Mouse (Mus musculus) midbrain, embryonic 10.5 days (tissue): ENCODE measurements at regions not wholly inside any gene's neighbourhood (a gene's known extent, or its start where the extent isn't known, plus 50 kb on each side); places are given as distances from the start of the nearest gene placed in this dataset.

ENCODE experiments used
- DNase-seq: peaks from one replicate; pipeline ENCODE4 v3.0.0-alpha.2; 2017; ENCODE audit warnings: low spot score
- H3K27ac ChIP-seq: fragments of 300-500 bp; sonication (generic); replicated peaks from 2 replicates; pipeline ENCODE4 v1.5.1; 2016; ENCODE audit warnings: mild to moderate bottlenecking
- H3K27me3 ChIP-seq: fragments of 300-500 bp; sonication (generic); 2 replicates; pipeline ENCODE4 v1.6.1; 2016; ENCODE audit warnings: low read depth, mild to moderate bottlenecking; ENCODE audit not compliant: poor library complexity, severe bottlenecking
- H3K36me3 ChIP-seq: fragments of 300-500 bp; sonication (generic); 2 replicates; pipeline ENCODE4 v1.6.1; 2016; ENCODE audit warnings: mild to moderate bottlenecking, moderate library complexity
- H3K4me1 ChIP-seq: fragments of 300-500 bp; sonication (generic); 2 replicates; pipeline ENCODE4 v1.6.1; 2016
- H3K4me3 ChIP-seq: fragments of 300-500 bp; sonication (generic); 2 replicates; pipeline ENCODE4 v1.5.1; 2016; ENCODE audit warnings: mild to moderate bottlenecking, moderate library complexity
- H3K9me3 ChIP-seq: fragments of 300-500 bp; sonication (generic); replicated peaks from 2 replicates; pipeline ENCODE4 v1.6.1; 2016; ENCODE audit warnings: mild to moderate bottlenecking
- WGBS: fragments of 180-500 bp; shearing (Covaris S2); methylation state at CpG from one replicate; pipeline ENCODE4 v1.1.7; 2016; 5-methylcytosine and 5-hydroxymethylcytosine counted together

DNA sequence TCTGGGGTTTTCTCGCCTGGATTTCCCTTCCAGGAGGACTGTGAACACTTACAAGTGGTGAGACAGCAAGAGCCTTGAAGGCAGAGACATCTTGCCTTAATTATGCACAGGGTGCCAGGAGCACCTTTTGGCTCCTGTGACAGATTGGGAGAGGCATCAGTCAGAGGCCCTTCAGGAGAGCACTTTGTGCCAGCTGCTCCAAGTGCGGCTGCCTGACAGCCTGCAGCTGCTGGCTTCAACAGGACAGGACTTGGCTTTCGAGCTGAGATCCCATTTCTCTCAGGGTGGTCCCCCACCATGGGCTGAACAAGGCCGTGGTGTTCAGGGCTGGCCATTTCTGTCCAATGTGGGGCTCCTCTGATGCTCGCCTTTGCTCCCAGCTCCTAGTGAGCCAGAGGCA, 224.6 kb downstream of the H2al1j start:
- DNase-seq, result no peak

GRCm38 (mm10) chrX:11555035-11555570, 227.5 kb downstream of the H2al1j start:
- H3K36me3 ChIP-seq, result no peaks in the 10 kb centered on the region
- no peaks in the 10 kb centered on the region for H3K9me3 ChIP-seq
- H3K4me3 ChIP-seq, result no peak overlapping the region
- peaks cover 18% of the 10 kb centered on the region for H3K4me1 ChIP-seq
- no peak for DNase-seq
- WGBS, result 84% methylated on average over 7 of the region's 7 CpGs
- peaks cover 97% of the 10 kb centered on the region for H3K27me3 ChIP-seq
- H3K27ac ChIP-seq, result no peak overlapping the region

More for the DNA sequence above, 224.6 kb downstream of the H2al1j start:
- no peaks in the 10 kb centered on the region for H3K9me3 ChIP-seq
- H3K4me3 ChIP-seq, result no peak overlapping the region
- peaks cover 94% of the 10 kb centered on the region for H3K27me3 ChIP-seq
- H3K4me1 ChIP-seq, result peaks cover 25% of the 10 kb centered on the region
- WGBS, result 72% methylated on average over 5 of the region's 5 CpGs
- H3K27ac ChIP-seq, result 0 out of 2 replicates have a peak overlapping the region, but pooled peaks have one; percentile 13
- no peaks in the 10 kb centered on the region for H3K36me3 ChIP-seq

GRCm38 (mm10) chrX:11558260-11558659, 230.6 kb downstream of the H2al1j start:
- peaks cover 6% of the 10 kb centered on the region for H3K4me1 ChIP-seq
- H3K27ac ChIP-seq, result no peak overlapping the region
- no peaks in the 10 kb centered on the region for H3K9me3 ChIP-seq
- no peaks in the 10 kb centered on the region for H3K36me3 ChIP-seq
- peaks cover 97% of the 10 kb centered on the region for H3K27me3 ChIP-seq
- no peak for DNase-seq
- 95% methylated on average over 2 of the region's 2 CpGs for WGBS
- no peak overlapping the region for H3K4me3 ChIP-seq

GRCm38 (mm10) chrX:11560550-11561276, 233.1 kb downstream of the H2al1j start:
- Histone ChIP-seq H3K27me3 (peaks cover 97% of the 10 kb centered on the region), H3K36me3 (no peaks in the 10 kb centered on the region), H3K4me1 (peaks cover 6% of the 10 kb centered on the region), H3K9me3 (no peaks in the 10 kb centered on the region), H3K4me3 (no peak overlapping the region), H3K27ac (no peak overlapping the region)
- WGBS, result 66% methylated on average over 15 of the region's 17 CpGs
- DNase-seq, result no peak

GRCm38 (mm10) chrX:11565888-11566287, 238.3 kb downstream of the H2al1j start:
- Histone ChIP-seq H3K9me3 (no peaks in the 10 kb centered on the region), H3K27me3 (peaks cover 96% of the 10 kb centered on the region), H3K4me3 (no peak overlapping the region), H3K4me1 (peaks cover 1% of the 10 kb centered on the region), H3K36me3 (no peaks in the 10 kb centered on the region), H3K27ac (no peak overlapping the region)
- WGBS, result 68% methylated on average over 2 of the region's 2 CpGs
- DNase-seq, result no peak

DNA sequence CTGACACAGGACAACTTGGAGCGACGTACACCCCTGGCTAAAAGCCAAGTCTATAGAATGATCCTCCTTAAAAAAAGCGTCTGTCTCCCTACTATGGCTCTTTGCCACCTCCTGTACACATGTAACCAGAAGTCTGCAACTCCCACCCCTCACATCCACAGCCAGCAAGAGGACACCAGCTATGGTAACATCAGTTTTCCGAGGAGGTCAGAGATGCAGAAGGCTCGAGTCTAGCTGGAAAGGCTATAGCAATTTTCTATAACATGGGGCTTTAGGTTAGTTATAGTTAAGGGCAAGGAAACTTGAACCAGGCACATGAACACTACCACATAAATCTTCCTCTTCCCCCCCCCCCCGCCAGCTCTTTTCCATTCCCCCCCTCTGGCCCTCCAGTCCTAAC, 240.2 kb downstream of the H2al1j start:
- peaks cover 96% of the 10 kb centered on the region for H3K27me3 ChIP-seq

GRCm38 (mm10) chrX:11568262-11568661, 240.6 kb downstream of the H2al1j start:
- WGBS, result 77% methylated on average over 5 of the region's 5 CpGs
- Histone ChIP-seq H3K4me1 (no peaks in the 10 kb centered on the region), H3K36me3 (no peaks in the 10 kb centered on the region), H3K4me3 (no peak overlapping the region), H3K27ac (no peak overlapping the region), H3K9me3 (no peaks in the 10 kb centered on the region), H3K27me3 (peaks cover 96% of the 10 kb centered on the region)
- no peak for DNase-seq

More for the DNA sequence above, 240.2 kb downstream of the H2al1j start:
- Histone ChIP-seq H3K4me1 (no peaks in the 10 kb centered on the region), H3K9me3 (no peaks in the 10 kb centered on the region), H3K4me3 (no peak overlapping the region), H3K36me3 (no peaks in the 10 kb centered on the region), H3K27ac (no peak overlapping the region)
- 87% methylated on average over 6 of the region's 6 CpGs for WGBS
- no peak for DNase-seq

DNA sequence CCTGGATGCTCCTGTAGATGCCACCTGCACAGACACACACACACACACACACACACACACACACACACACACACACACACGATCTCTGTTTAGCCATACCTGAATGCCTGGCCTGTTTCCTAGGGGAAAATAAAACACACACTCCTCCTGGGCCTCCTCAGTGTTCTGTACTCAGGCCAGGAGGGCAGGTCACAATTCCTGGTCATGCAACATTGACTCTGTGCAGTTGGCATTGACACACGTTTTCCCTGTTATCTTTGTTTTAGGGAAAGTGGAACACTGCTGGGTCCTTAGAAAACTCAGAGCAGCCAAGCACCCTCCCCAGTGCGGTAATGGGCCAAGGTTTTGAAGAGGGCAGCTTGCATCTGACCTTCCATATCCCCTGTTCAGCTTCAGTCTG, 246.7 kb downstream of the H2al1j start:
- peaks cover 87% of the 10 kb centered on the region for H3K27me3 ChIP-seq
- H3K4me3 ChIP-seq, result no peak overlapping the region
- DNase-seq, result no peak
- no peaks in the 10 kb centered on the region for H3K4me1 ChIP-seq
- no peak overlapping the region for H3K27ac ChIP-seq
- H3K36me3 ChIP-seq, result no peaks in the 10 kb centered on the region
- 82% methylated on average over 3 of the region's 3 CpGs for WGBS
- no peaks in the 10 kb centered on the region for H3K9me3 ChIP-seq

DNA sequence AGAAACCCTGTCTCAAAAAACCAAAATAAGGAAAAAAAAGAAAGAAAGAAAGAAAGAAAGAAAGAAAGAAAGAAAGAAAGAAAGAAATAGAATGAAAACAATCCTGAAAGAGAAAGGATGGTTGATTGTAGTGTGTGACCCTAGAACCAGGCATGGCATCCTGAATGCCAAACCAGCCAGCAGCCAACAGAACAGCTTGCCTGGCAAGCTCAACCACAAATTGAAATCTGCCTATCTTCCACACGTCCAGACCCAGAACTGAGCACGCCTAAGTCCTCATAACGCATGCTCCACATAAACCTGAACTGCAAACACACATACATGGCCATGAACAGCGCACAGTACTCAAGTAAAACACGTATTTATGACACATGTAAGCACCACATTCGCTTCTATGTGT, 247.9 kb downstream of the H2al1j start:
- Histone ChIP-seq H3K4me1 (no peaks in the 10 kb centered on the region), H3K9me3 (no peaks in the 10 kb centered on the region), H3K27ac (no peak overlapping the region), H3K4me3 (no peak overlapping the region), H3K36me3 (no peaks in the 10 kb centered on the region), H3K27me3 (peaks cover 89% of the 10 kb centered on the region)
- DNase-seq, result no peak
- WGBS, result 89% methylated on average over 6 of the region's 6 CpGs

GRCm38 (mm10) chrX:11576287-11576686, 248.7 kb downstream of the H2al1j start:
- WGBS, result 86% methylated on average over 8 of the region's 8 CpGs
- Histone ChIP-seq H3K4me3 (no peak overlapping the region), H3K4me1 (no peaks in the 10 kb centered on the region), H3K27me3 (peaks cover 89% of the 10 kb centered on the region), H3K36me3 (no peaks in the 10 kb centered on the region), H3K27ac (no peak overlapping the region), H3K9me3 (no peaks in the 10 kb centered on the region)
- no peak for DNase-seq

- Histone ChIP-seq H3K9me3 (no peaks in the 10 kb centered on the region), H3K4me1 (no peaks in the 10 kb centered on the region), H3K27me3 (peaks cover 82% of the 10 kb centered on the region), H3K4me3 (no peak overlapping the region), H3K36me3 (no peaks in the 10 kb centered on the region), H3K27ac (no peak overlapping the region)
- WGBS, result 86% methylated on average over 3 of the region's 3 CpGs
- DNase-seq, result no peak
These were observed 249.7 kb downstream of the H2al1j start for GRCm38 (mm10) chrX:11577294-11577693.

- Histone ChIP-seq H3K36me3 (no peaks in the 10 kb centered on the region), H3K9me3 (no peaks in the 10 kb centered on the region), H3K27ac (no peak overlapping the region), H3K27me3 (peaks cover 69% of the 10 kb centered on the region), H3K4me1 (peaks cover 7% of the 10 kb centered on the region), H3K4me3 (no peak overlapping the region)
- 67% methylated on average over 5 of the region's 5 CpGs for WGBS
- no peak for DNase-seq
These were observed 257.7 kb downstream of the H2al1j start for GRCm38 (mm10) chrX:11585353-11585752.

DNA sequence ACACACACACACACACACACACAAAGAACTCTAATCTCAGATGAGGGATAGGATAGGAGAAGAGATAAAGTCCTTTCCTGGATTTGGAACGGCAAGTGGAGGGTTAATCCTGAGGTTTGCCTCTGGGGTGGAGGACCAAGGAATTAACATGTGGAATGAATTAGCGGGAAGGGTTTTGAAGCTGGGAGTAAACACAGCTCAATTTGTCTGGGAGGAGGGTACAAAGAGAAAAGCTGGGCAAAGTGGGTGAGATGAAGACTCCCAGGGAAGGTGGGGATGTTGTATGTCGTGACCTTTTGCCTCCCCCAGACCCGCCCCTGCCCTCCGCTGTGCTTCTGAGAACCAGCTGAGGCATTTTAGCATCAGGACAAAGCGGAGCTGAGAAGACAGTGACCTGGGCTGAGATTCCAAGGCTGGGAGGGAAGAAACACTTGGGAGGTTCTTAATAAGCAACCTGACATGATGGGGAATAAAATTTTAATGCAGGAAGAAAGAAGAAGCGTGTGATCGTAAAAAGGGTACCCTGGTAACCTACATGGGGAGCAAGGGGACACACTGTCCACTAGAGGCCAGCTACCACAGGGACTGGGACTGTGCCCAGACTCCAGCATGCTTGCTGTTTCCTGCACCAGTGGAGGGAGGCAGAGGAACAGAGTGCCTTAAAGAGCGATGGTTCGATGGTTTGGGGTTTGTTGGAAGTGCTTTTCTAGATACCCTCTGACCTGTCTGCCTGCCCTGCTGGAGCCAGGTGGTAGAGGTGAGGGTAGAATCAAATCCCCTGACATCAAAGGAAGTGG, 264.0 kb downstream of the H2al1j start:
- peaks cover 100% of the 10 kb centered on the region for H3K27me3 ChIP-seq
- H3K27ac ChIP-seq, result no peak overlapping the region
- peak; percentile 38 for DNase-seq

More for the DNA sequence above, 264.0 kb downstream of the H2al1j start:
- WGBS, result 24% methylated on average over 10 of the region's 10 CpGs
- no peaks in the 10 kb centered on the region for H3K9me3 ChIP-seq
- peaks cover 26% of the 10 kb centered on the region for H3K4me1 ChIP-seq
- H3K36me3 ChIP-seq, result no peaks in the 10 kb centered on the region
- peak overlapping the region; percentile 18; the same call in 1 of the 2 replicates for H3K4me3 ChIP-seq
